Comparison of ENCODE assay signal across 16 mouse cellular contexts in genomic region chr5:149811835-149812234, GRCm38 (mm10).
DNase-seq lines count a peak whose midpoint lies in the region; ATAC-seq and TF ChIP-seq lines count a peak whose summit lies in the region.
"Had no signal": no experiment of that assay in that cellular context is flagged by ENCODE, and none has a peak within 500 bp of the region (broad histone marks: within the 10 kb centered on the region; RNA-seq: fewer than 3 reads in every experiment).

No protein-coding gene starts in this region.

- ATAC-seq in heart, embryonic 13.5 days (ENCODE audit: extremely low read depth, insufficient number of reproducible peaks, low FRiP score, low TSS enrichment) = no peak
- ATAC-seq in midbrain, postnatal 0 days (ENCODE audit: low FRiP score) = no peak
- peak; percentile 19; the same call in 1 of the 2 replicates for ATAC-seq in intestine, postnatal 0 days

- no peak for DNase-seq in heart, postnatal 25 days (ENCODE audit: low spot score)
- DNase-seq in midbrain, postnatal 0 days (ENCODE audit: low spot score) = peak; percentile 25
- DNase-seq in midbrain, embryonic 10.5 days (ENCODE audit: low spot score) = no peak
- DNase-seq in yolk sac, embryonic 10.5 days (ENCODE audit: low spot score) = peak; percentile 21
- DNase-seq in lung, postnatal 25 days (ENCODE audit: low spot score) = no peak
- DNase-seq: cerebellum, adult 11 months; cerebellum, postnatal 25 days; gastrocnemius, postnatal 25 days; heart, postnatal 36 days; left cerebral cortex, postnatal 4 days had no signal

- H3K9ac ChIP-seq in heart, embryonic 13.5 days = no peak overlapping the region
- no peak overlapping the region for H3K9ac ChIP-seq in midbrain, postnatal 0 days (replicated peaks; ENCODE audit: low read length, poor library complexity, severe bottlenecking)
- no peak overlapping the region for H3K9ac ChIP-seq in intestine, postnatal 0 days (ENCODE audit: low read depth, low read length)
- H3K9ac ChIP-seq: neural tube, embryonic 15.5 days had no signal

- H3K27me3 ChIP-seq in heart, embryonic 13.5 days (replicated peaks) = peaks cover 12% of the 10 kb centered on the region
- no peaks in the 10 kb centered on the region for H3K27me3 ChIP-seq in midbrain, postnatal 0 days (ENCODE audit: insufficient read depth, low read length)
- H3K27me3 ChIP-seq in midbrain, embryonic 10.5 days (ENCODE audit: low read depth, poor library complexity, severe bottlenecking) = no peaks in the 10 kb centered on the region
- H3K27me3 ChIP-seq in intestine, postnatal 0 days (replicated peaks; ENCODE audit: control insufficient read depth, insufficient read depth, low read length) = no peaks in the 10 kb centered on the region
- H3K27me3 ChIP-seq: megakaryocyte, embryonic 14.5 days; neural tube, embryonic 15.5 days had no signal

- intact Hi-C loops in heart, postnatal 25 days (cut with DNase I) = no loop called here

- 31% methylated on average over 6 of the region's 6 CpGs for WGBS in heart, embryonic 13.5 days
- 50% methylated on average over 6 of the region's 6 CpGs for WGBS in midbrain, postnatal 0 days
- WGBS in midbrain, embryonic 10.5 days = 70% methylated on average over 6 of the region's 6 CpGs
- 28% methylated on average over 6 of the region's 6 CpGs for WGBS in intestine, postnatal 0 days

- no peak overlapping the region for H3K27ac ChIP-seq in heart, embryonic 13.5 days (replicated peaks)
- H3K27ac ChIP-seq in midbrain, postnatal 0 days (ENCODE audit: low read depth, low read length) = no peak overlapping the region
- H3K27ac ChIP-seq in midbrain, embryonic 10.5 days (replicated peaks) = no peak overlapping the region
- H3K27ac ChIP-seq in intestine, postnatal 0 days (ENCODE audit: low read depth, low read length) = no peak overlapping the region
- H3K27ac ChIP-seq: heart, embryonic 10.5 days; neural tube, embryonic 15.5 days had no signal

- H3K36me3 ChIP-seq in heart, embryonic 13.5 days = no peaks in the 10 kb centered on the region
- H3K36me3 ChIP-seq in midbrain, postnatal 0 days (ENCODE audit: insufficient read depth, low read length) = no peaks in the 10 kb centered on the region
- H3K36me3 ChIP-seq in midbrain, embryonic 10.5 days = no peaks in the 10 kb centered on the region
- no peaks in the 10 kb centered on the region for H3K36me3 ChIP-seq in intestine, postnatal 0 days (ENCODE audit: control insufficient read depth, insufficient read depth)
- H3K36me3 ChIP-seq: heart, embryonic 10.5 days; neural tube, embryonic 15.5 days had no signal

- H3K4me1 ChIP-seq in heart, embryonic 13.5 days = peaks cover 10% of the 10 kb centered on the region; the same call in 1 of the 2 replicates
- no peaks in the 10 kb centered on the region for H3K4me1 ChIP-seq in midbrain, postnatal 0 days (ENCODE audit: insufficient read depth, low read length)
- H3K4me1 ChIP-seq in midbrain, embryonic 10.5 days = 0 out of 2 replicates have a peak, but pooled peaks cover 4% of the 10 kb centered on the region
- H3K4me1 ChIP-seq in intestine, postnatal 0 days (replicated peaks; ENCODE audit: control insufficient read depth, insufficient read depth, low read length) = no peaks in the 10 kb centered on the region; the same call in none of the 2 replicates
- H3K4me1 ChIP-seq: heart, embryonic 10.5 days; megakaryocyte, embryonic 14.5 days; neural tube, embryonic 15.5 days had no signal

- H3K9me3 ChIP-seq in heart, embryonic 13.5 days = no peaks in the 10 kb centered on the region
- no peaks in the 10 kb centered on the region for H3K9me3 ChIP-seq in midbrain, postnatal 0 days (ENCODE audit: low read length)
- H3K9me3 ChIP-seq in midbrain, embryonic 10.5 days (replicated peaks) = no peaks in the 10 kb centered on the region
- H3K9me3 ChIP-seq in intestine, postnatal 0 days (ENCODE audit: control insufficient read depth) = no peaks in the 10 kb centered on the region
- H3K9me3 ChIP-seq: heart, embryonic 10.5 days; neural tube, embryonic 15.5 days had no signal

- no peak overlapping the region for H3K4me3 ChIP-seq in heart, embryonic 13.5 days
- H3K4me3 ChIP-seq in midbrain, postnatal 0 days (ENCODE audit: low read depth, low read length) = no peak overlapping the region
- H3K4me3 ChIP-seq in midbrain, embryonic 10.5 days = no peak overlapping the region
- no peak overlapping the region for H3K4me3 ChIP-seq in intestine, postnatal 0 days (ENCODE audit: low read depth, low read length)
- H3K4me3 ChIP-seq: heart, embryonic 10.5 days; megakaryocyte, embryonic 14.5 days; neural tube, embryonic 15.5 days had no signal

- no peak for TF ChIP-seq CTCF in midbrain, postnatal 0 days (IDR thresholded peaks at IDR 0.05)
- TF ChIP-seq CTCF in intestine, postnatal 0 days (IDR thresholded peaks at IDR 0.05; ENCODE audit: low read depth) = no peak

- H3K4me2 ChIP-seq in heart, embryonic 13.5 days = peak overlapping the region; percentile 1; the same call in 1 of the 2 replicates
- no peak overlapping the region for H3K4me2 ChIP-seq in midbrain, postnatal 0 days (ENCODE audit: low read depth, low read length, poor library complexity, severe bottlenecking)
- H3K4me2 ChIP-seq in intestine, postnatal 0 days (replicated peaks; ENCODE audit: low read depth) = no peak overlapping the region
- H3K4me2 ChIP-seq: liver, embryonic 11.5 days; neural tube, embryonic 15.5 days had no signal

Comparison
In these comparisons a context has a peak if more than half of its experiments do, and no peak if none do; other contexts are left out.
1. DNase-seq: peak in midbrain, postnatal 0 days (single experiment) and yolk sac, embryonic 10.5 days (single experiment); none in heart, postnatal 25 days (single experiment), midbrain, embryonic 10.5 days (single experiment) and lung, postnatal 25 days (single experiment).